Mouse (Mus musculus) WW6 (cell line): ENCODE data around the gene Lcn8.
"Not testable (repeated sequence)": the region's sequence is repeated elsewhere in the genome, so short reads cannot be mapped to it uniquely, and the experiment has no call there.

ENCODE experiments used
- DNase-seq: peaks from one replicate; pipeline ENCODE4 v3.0.0-alpha.2; 2013; ENCODE audit warnings: low read depth, low spot score

Gene Lcn8

DNA sequence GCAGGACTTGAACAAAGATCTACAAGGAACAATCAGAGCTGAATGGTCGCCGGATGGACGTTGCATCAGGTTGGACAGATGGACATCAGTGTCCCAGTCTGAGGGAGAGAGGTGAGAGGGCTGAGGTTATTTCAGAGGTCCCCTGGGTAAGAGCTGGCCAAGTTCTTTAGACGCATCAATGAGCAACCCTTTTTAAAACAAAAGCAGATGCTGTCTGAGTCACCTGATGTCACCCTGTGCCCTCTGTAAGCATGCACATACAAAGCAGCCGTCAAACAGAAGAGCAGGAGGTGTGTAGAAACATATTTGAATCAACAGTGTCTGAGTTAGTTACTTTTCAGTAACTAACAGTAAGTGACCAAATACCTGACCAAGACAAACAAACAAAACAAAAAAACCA is 11.2 kb downstream of the Lcn8 start:
- DNase-seq, result no peak

DNA sequence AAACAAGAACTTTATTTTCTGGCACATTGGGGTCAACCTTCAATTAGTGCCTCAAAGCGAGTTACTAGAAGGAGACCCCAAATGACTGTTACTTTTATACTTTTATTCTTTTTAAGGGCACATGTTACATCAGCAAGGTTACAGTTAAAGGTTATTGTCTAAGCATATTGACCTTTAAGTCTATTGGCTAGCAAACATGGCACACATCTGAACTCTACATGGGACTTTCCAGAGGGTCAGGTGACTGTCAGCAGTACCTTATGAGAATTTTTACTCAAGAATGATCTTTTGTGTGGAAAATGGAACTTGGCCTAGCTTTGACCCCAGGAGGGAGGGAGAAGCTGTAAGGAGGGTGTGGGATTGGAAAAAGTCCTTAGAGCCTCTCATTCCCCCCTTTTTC is 13.6 kb downstream of the Lcn8 start:
- no peak for DNase-seq

DNA sequence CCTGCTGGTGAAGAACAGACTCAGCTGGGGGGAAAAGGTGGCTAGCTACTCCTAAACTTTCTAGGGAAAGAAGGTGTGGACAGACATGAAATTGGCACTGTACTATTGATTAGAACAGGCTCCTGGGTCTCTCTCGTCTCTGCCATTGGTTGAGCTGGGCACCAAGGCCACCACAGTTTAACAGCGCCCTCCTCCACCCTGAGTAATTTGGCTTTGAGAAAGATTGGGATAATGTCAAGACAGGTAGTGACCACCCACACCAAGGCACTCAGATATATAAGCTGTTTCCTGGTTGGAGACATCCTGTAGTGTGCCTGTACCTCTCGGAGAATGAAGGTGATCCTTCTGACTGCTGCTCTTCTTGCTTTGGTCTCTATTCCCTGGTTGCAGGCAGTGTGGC is 23.6 kb downstream of the Lcn8 start, which contains the start of gene Lcn6:
Gene Lcn6, plus strand, starts transcription at position 301 of the 400 bp plus-strand sequence.
- no peak for DNase-seq

DNA sequence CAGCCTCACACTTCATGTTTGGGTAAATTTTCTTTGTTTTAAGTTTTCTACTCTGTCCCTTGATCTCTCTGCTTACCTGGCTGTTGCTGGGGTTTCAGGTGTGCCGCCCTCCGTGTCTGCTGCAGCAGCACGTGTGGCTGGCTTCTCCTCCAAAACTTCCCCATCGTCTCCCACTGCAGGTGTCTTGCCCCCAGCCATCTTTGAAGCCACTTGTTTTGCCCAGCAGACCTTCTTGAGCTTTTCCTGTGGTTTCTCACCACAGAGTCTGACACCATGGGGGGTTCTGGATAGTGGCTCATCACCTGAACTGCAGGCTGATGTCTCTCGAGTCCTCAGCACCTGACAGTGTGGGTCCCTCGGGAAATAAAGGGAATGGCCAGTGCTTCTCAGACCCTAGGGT is 26.6 kb downstream of the Lcn8 start:
- no peak for DNase-seq

DNA sequence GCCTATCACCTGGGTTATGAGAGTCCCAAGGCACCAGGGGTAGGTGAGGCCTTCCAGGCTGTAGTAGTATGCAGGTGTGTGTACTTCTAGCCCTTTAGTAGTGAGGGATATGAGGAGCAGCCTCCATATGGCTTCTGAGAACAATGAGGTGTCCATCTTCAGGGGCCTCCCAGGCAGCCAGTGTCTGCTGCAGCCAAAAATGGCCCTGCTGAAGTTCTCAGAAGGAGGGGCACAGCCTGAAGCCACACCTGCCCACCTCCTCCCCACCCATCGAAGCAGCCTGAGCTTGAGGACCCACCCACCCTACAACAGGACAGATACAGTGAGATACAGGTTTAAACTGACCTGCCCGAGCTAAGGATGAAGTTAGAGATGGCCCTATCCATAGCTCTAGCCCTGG is 29.5 kb downstream of the Lcn8 start, which contains the start of gene Lcn10:
Gene Lcn10, plus strand, starts transcription at position 301 of the 400 bp plus-strand sequence.
- DNase-seq, result no peak

DNA sequence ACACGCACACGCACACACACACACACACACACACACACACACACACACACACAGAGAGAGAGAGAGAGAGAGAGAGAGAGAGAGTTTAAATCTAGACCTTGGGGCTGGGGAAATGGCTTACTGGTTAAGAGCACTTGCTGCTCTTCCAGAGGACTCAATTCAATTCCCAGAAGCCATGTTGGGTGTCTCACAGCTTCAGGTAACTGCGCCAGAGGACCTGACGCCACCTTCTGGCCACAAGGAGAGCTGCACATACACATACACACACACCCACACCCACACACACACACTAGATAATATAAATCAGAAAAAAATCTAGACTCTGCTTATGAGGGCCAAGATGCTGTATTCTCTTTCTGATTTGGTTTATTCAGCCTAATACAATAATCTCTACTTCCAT is 34.0 kb downstream of the Lcn8 start:
- DNase-seq, result no peak

DNA sequence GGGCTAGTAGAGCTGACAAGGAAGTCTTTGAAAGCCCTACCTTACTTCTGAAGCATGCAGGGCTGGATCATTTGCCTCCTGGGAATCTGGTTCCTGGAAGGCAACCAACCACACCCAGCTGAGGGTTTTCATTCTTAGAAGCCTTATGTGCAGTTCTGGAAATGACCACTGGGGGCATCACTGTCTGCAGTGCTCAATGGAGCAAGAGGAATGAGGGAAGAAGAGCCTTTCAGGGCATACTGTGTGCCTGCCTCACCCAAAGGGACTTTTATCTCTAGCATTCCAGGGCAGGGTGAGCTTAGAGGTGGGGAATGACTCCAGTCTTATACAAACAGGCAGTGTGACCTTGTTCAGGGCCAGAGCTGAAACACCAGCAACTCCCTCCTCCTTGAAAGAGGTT is 41.7 kb downstream of the Lcn8 start:
- DNase-seq, result peak; percentile 54

DNA sequence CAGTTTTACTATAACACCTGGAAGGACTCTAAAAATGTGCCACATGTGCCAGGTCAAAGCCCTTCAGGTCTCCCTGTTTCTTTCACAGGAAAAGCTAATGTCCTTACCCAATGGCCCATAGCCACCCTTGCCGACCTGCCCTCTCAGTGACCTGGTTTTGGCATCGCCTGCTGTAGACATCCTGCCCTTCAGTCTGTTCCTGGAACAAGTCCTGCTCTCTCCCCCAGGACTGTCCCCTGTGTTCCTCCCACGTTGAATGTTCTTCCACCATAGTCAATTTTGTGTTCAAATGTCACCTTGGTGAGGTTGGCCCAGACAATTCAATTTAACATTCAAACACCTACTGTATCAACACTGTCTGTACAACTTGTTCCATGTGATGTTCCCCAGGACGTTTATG is 44.0 kb downstream of the Lcn8 start:
- no peak for DNase-seq

DNA sequence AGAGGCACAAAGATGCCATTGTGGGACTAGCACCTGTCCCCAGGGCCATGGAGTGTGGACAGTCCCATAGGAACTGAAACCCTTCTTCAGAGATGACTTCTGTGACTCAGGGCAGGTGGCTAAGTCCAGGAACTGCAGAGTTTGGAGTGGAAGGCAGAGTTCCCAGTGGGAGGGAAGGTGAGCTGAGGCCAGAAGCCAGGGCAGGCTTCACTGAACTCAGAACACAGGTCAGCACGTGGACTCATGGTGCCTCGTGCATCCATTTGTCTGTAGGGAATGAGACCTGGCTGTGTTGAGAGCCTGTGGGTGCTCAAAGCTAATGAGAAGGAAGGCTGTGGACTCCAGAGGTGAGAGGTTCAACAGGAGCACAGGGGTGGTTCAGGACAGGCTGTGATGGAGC is 45.8 kb downstream of the Lcn8 start:
- no peak for DNase-seq

DNA sequence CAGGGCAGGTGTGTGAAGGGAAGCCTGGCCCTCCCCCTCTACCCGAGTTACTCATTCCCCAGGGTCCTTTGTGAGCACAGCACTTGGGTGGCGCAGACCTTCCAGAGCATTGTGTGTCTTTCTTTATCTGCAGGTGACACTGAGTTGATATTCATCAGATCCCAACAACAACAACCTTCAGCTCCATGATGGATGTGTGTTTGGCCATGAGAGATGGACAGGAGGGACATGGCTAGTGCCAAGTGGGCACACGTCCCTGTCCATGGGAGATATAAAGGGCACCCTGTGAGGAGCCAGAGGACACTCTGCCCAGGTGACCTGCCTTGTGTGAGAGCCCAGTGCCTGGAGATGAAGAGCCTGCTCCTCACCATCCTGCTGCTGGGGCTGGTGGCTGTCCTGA is 46.8 kb downstream of the Lcn8 start, which contains the start of gene Obp2a:
Gene Obp2a, plus strand, starts transcription at position 301 of the 400 bp plus-strand sequence.
- not testable (repeated sequence) for DNase-seq

DNA sequence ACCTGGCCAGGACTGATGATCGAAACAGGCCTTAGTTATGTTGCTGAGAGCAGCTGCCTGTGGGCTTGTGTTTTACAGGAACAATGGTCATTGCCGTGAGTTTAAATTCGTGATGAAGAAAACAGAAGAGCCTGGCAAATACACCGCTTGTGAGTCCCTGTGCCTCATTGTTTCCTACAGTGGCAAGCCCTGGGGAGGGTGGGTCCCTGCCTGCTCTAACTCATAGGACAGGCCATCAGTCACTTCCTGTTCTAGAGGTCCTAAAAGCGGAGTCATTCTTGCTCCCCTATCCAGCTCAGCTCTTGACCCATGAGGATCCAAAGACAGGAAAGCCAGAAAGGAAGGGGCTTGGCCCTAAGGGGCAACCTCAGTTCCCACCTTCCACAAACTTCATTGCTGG is 48.1 kb downstream of the Lcn8 start:
- no peak for DNase-seq

DNA sequence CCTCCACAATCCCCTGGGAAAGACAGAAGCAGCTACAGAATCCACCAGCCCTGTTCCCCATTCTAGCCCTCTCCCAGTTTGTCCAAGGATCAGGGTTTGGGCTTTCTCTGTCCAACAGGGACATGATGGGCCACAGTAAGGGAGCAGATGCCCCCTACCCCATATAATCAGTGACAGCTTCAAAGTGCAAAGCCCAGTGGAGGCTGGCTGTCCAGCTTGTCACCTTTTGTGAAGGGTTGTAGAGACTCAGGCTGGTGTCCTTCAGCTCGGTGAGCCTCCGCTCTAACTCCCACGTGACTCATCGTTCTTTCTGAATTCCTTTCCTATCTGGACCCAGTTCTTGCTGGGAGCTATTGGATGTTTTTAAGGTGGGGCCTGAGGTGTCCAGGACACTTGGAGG is 50.8 kb downstream of the Lcn8 start:
- no peak for DNase-seq
